Mouse (Mus musculus) c-Kit-positive CD71-negative TER-119-negative erythroid progenitor cells, embryonic 14.5 days (primary cell): Measurements from ENCODE around the gene Prss46.

Experiments
- DNase-seq: peaks from one replicate; pipeline ENCODE4 v3.0.0-alpha.2; 2013; ENCODE audit warnings: low read depth

Prss46 gene

DNA sequence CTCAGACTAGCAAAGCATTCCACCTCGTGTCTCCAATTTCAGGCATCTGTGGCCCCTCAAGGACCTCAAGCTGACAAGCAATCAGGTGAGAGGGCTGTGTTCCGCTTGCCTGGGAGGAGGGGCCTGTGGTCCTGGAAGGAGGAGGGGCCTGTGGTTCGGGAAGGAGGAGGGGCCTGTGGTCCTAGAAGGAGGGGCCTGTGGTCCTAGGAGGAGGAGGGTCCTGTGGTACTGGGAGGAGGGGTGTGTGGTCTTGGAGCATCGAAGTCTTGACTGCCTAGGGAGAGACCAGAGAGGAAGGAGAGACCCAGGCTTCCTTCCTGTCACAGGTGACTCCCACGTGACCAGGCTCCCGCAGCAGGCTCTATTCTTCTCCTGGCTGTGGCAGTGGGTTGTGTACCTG, 52.3 kb downstream of the Prss46 start:
- no peak for DNase-seq

DNA sequence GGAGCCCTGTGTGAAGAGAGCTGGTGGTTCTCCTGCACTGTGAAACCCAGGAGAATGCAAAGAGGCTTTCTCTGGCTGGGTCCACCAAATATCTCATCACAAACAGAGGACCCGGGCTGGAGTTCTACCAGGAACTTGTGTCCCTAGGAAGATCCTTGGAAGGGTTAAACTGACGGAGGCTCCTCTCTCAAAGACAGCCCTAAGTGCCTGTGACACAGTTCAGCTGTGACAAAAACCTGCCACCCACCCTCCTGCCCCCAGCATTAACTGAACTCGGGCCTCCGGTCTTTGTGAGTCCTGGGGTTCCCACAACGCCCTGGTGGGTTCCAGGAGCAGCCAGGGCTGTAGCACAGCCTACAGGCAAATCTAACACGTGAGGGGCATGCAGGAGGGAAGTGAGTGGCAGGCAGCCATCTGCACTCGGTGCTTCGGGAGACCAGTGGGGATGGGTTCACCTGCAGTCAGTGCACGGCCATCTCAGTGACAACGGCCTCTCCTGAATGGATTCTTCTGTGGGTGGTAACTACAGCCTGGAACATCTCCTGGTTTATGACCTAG, 55.2 kb downstream of the Prss46 start:
- no peak for DNase-seq

DNA sequence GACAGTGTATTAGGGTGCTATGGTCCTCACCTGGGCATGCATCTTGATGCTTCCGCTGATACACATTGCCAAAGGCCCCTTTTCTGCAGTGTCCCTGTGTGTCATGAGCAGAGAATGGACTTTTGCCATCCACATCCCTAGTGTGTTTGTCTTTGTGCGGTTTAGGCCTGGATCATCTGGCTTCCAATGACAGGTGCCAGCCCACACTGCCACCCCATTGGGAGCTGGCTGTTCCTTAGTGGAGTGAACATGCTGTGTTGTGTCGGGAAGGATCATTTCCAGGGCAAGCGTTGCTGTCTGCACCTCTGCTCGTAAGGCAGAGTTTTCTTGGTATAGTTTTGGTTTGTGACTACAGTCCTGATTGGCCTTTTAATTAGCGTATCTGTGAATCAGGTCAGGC, 56.9 kb downstream of the Prss46 start:
- no peak for DNase-seq

DNA sequence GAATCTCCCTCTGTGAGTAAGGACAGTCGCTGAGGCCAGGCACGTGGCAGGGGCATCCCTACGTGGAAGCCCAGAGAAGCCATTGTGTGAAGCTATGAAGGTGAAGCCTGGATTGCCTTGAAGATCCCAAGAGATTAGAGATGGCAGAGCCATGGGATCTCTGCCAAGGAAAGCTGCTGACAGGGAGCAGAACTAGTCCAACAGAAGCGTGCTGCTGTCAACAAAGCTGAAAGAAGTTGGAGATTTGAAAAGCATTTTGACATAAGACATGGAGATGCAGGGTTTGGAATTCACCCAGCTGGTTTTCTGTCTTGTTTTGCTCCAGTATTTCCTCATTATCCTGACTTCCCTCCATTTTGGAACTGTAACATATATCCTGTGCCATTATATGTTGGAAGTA, 58.0 kb downstream of the Prss46 start:
- no peak for DNase-seq
